Mouse (Mus musculus) midbrain, embryonic 14.5 days (tissue): ENCODE data around the gene Csnk1g2. TPM values are rescaled to one million over a fixed set of nuclear protein-coding genes. Genes with fewer than 3 reads are reported as not detected.
A peak's percentile ranks its signal among the peaks of the same experiment; 100 is the strongest.

Source experiments
- ATAC-seq: fragments of 200-750 bp; cut with Nextera tagmentation; 2 replicates; pipeline ENCODE4 v1.8.0; 2017; ENCODE audit warnings: moderate number of reproducible peaks, moderate library complexity; ENCODE audit not compliant: low FRiP score, low TSS enrichment
- DNase-seq: peaks from one replicate; pipeline ENCODE4 v3.0.0-alpha.2; 2015
- H3K27ac ChIP-seq: fragments of 300-500 bp; sonication (generic); replicated peaks from 2 replicates; pipeline ENCODE4 v1.5.1; 2014; ENCODE audit warnings: mild to moderate bottlenecking, low read depth, low read length, moderate library complexity
- H3K27me3 ChIP-seq: fragments of 300-500 bp; sonication (generic); 2 replicates; pipeline ENCODE4 v1.6.1; 2014; ENCODE audit warnings: low read length, control low read depth, mixed read lengths; ENCODE audit not compliant: control insufficient read depth, insufficient read depth
- H3K36me3 ChIP-seq: fragments of 300-500 bp; sonication (generic); 2 replicates; pipeline ENCODE4 v1.6.1; 2014; ENCODE audit warnings: low read length, control low read depth; ENCODE audit not compliant: control insufficient read depth, insufficient read depth
- H3K4me1 ChIP-seq: fragments of 300-500 bp; sonication (generic); 2 replicates; pipeline ENCODE4 v1.6.1; 2014; ENCODE audit warnings: mild to moderate bottlenecking, antibody characterized with exemption, low read length, control low read depth; ENCODE audit not compliant: control insufficient read depth, insufficient read depth
- H3K4me2 ChIP-seq: fragments of 300-500 bp; sonication (generic); 2 replicates; pipeline ENCODE4 v1.6.1; 2014; ENCODE audit warnings: mild to moderate bottlenecking, low read length, moderate library complexity
- H3K4me3 ChIP-seq: fragments of 300-500 bp; sonication (generic); replicated peaks from 2 replicates; pipeline ENCODE4 v1.5.1; 2014; ENCODE audit warnings: low read depth, low read length
- H3K9ac ChIP-seq: fragments of 300-500 bp; sonication (generic); replicated peaks from 2 replicates; pipeline ENCODE4 v1.6.1; 2014; ENCODE audit warnings: mild to moderate bottlenecking, low read length, moderate library complexity
- H3K9me3 ChIP-seq: fragments of 300-500 bp; sonication (generic); 2 replicates; pipeline ENCODE4 v1.6.1; 2016; ENCODE audit warnings: low read length, control low read depth, mixed read lengths; ENCODE audit not compliant: control insufficient read depth
- WGBS: fragments of 180-500 bp; shearing (Covaris S2); extraction: QIAGEN DNeasy Blood & Tissue Kit; methylation state at CpG from one replicate; pipeline ENCODE4 v1.1.7; 2014; 5-methylcytosine and 5-hydroxymethylcytosine counted together
- polyA plus RNA-seq: library from polyadenylated mRNA; unstranded; fragments of >200 nt; fragmentation: Nextera tagmentation; extraction: Ambion mirVana; gene quantifications from 2 replicates; pipeline ENCODE4 v1.2.1, GENCODE M21; 2014

Gene Csnk1g2
- 74.1 and 98.5 TPM in 2 replicates for polyA plus RNA-seq

- no peaks in the 10 kb centered on the region for H3K36me3 ChIP-seq
- no peak for DNase-seq
- peaks cover 22% of the 10 kb centered on the region for H3K4me1 ChIP-seq
- peak within 1 kb of the TSS; percentile 97 for H3K27ac ChIP-seq
- peak within 1 kb of the TSS; percentile 98 for H3K4me2 ChIP-seq
- WGBS = under 1% methylated on average over 85 of the region's 85 CpGs
- H3K9me3 ChIP-seq = no peaks in the 10 kb centered on the region
- peak within 1 kb of the TSS; percentile 86 for H3K9ac ChIP-seq
- peak within 1 kb of the TSS; percentile 78 for H3K4me3 ChIP-seq
- ATAC-seq = peak; percentile 6
- no peaks in the 10 kb centered on the region for H3K27me3 ChIP-seq
Measured at GRCm38 (mm10) chr10:80622661-80623456, at the start of gene Csnk1g2. Gene Csnk1g2 (plus strand): TSS chr10:80622838.

GRCm38 (mm10) chr10:80573944-80574343 lies 48.7 kb upstream of the Csnk1g2 start:
- 49% methylated on average over 9 of the region's 9 CpGs for WGBS
- H3K36me3 ChIP-seq = 0 out of 2 replicates have a peak, but pooled peaks cover under 1% of the 10 kb centered on the region
- DNase-seq (peak; percentile 40), ATAC-seq (no peak)
- H3K27me3 ChIP-seq = no peaks in the 10 kb centered on the region
- peak overlapping the region; percentile 37; the same call in 1 of the 2 replicates for H3K27ac ChIP-seq
- no peak overlapping the region; the same call in 1 of the 2 replicates for H3K9ac ChIP-seq
- no peak overlapping the region for H3K4me3 ChIP-seq
- H3K4me2 ChIP-seq = no peak overlapping the region
- H3K9me3 ChIP-seq = no peaks in the 10 kb centered on the region
- peaks cover 42% of the 10 kb centered on the region for H3K4me1 ChIP-seq

DNA sequence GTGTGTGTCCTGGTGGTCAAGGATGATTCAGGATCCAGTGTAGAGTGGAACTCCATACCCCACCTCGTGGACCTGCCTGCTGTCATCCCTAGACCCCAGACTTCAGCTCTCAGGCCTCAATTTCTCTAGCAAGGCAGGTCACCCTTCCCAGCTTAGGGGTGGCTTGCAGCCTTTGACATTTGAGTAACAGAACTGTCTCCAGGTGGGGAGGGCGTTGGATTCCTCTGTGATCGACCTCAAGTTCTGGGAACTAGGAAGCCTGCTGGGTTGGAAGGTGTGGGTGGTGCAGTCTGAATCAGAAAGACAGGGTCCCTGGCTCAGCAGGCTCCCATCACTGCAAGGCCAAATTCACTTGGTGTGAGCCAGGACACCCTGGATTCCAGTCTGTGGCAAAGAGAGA lies 47.7 kb upstream of the Csnk1g2 start:
- WGBS = 81% methylated on average over 3 of the region's 3 CpGs
- H3K27ac ChIP-seq = no peak overlapping the region
- no peak for ATAC-seq
- H3K4me1 ChIP-seq = peaks cover 42% of the 10 kb centered on the region
- H3K4me2 ChIP-seq = no peak overlapping the region
- DNase-seq = no peak
- no peak overlapping the region for H3K9ac ChIP-seq
- no peaks in the 10 kb centered on the region for H3K9me3 ChIP-seq
- no peaks in the 10 kb centered on the region for H3K27me3 ChIP-seq
- no peak overlapping the region for H3K4me3 ChIP-seq
- H3K36me3 ChIP-seq = no peaks in the 10 kb centered on the region

DNA sequence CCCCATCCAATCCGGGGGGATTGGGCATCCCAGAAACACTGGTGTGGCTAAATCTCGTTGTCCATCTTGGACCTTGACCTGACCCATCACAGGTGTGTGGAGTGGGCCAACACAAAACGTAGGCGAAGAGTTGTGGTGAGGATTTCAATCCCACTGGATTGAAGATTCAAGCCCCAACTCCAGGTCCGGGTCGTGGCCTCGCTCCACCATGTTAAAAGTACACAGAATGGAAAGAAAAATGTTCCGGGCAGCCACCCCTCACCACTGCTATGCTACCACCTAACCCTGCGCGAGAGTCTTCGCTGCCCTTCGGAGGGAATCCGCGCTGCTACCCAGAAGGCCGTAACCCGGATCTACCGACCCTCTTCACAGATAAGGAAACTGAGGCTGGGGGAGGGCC lies 46.7 kb upstream of the Csnk1g2 start:
- H3K27ac ChIP-seq = no peak overlapping the region
- H3K36me3 ChIP-seq = no peaks in the 10 kb centered on the region
- H3K9ac ChIP-seq = peak overlapping the region; percentile 71
- ATAC-seq = no peak
- WGBS = 16% methylated on average over 17 of the region's 17 CpGs
- H3K4me1 ChIP-seq = peaks cover 36% of the 10 kb centered on the region
- H3K4me3 ChIP-seq = peak overlapping the region; percentile 80
- DNase-seq = no peak
- no peaks in the 10 kb centered on the region for H3K9me3 ChIP-seq
- peak overlapping the region; percentile 91 for H3K4me2 ChIP-seq
- no peaks in the 10 kb centered on the region for H3K27me3 ChIP-seq

DNA sequence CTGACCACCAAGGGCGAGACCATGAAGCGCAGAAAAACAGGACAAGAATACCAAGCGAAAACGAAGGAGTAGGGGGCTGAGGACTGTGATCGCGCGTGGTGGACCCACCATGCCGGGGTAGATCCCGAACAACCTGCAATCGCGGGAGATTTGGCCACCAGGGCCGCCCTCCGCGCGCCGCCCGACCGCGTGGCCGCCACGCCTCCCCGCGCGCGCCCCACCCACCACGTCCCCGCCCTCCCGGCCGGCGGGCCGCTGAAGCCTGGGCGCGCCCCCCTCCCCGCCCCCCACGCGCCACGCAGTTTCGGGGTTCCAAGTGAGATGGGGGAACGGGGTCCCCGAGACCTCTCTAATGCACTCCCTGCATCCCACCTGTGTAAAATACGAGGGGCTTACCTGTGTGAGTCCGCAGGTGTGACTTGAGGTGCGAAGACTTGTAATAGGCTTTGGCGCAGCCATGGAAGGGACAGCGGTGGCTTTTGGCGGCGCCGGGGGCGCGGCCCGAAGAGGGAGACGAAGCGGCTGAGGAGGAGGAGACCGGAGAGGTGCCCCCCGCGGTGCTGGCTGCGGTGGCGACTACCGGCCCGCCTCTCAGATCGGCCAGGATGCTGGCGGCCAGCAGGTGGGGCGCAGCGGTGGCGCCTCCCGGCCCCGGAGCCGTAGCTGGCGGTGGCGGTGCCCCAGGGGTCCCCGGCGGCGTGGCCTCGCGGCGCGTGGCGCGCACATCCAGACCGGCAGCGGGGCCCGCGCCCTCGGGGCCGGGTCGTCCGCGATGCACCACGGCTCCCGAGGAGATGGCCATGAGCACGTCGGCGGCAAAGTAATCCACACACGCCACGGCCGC lies 46.1 kb upstream of the Csnk1g2 start:
- Histone ChIP-seq H3K9ac (peak overlapping the region; percentile 71), H3K4me3 (peak overlapping the region; percentile 80), H3K27me3 (no peaks in the 10 kb centered on the region), H3K9me3 (no peaks in the 10 kb centered on the region), H3K27ac (peak overlapping the region; percentile 81), H3K4me1 (peaks cover 30% of the 10 kb centered on the region), H3K4me2 (peak overlapping the region; percentile 91), H3K36me3 (peaks cover 3% of the 10 kb centered on the region; the same call in 1 of the 2 replicates)
- ATAC-seq (peak; percentile 3; the same call in 1 of the 2 replicates), DNase-seq (peak; percentile 67)
- under 1% methylated on average over 94 of the region's 96 CpGs for WGBS

GRCm38 (mm10) chr10:80577195-80578130 lies 45.2 kb upstream of the Csnk1g2 start, which contains the start of gene Klf16:
Gene Klf16 (minus strand): TSS chr10:80577321.
- WGBS = under 1% methylated on average over 76 of the region's 97 CpGs
- peak; percentile 93 for DNase-seq

DNA sequence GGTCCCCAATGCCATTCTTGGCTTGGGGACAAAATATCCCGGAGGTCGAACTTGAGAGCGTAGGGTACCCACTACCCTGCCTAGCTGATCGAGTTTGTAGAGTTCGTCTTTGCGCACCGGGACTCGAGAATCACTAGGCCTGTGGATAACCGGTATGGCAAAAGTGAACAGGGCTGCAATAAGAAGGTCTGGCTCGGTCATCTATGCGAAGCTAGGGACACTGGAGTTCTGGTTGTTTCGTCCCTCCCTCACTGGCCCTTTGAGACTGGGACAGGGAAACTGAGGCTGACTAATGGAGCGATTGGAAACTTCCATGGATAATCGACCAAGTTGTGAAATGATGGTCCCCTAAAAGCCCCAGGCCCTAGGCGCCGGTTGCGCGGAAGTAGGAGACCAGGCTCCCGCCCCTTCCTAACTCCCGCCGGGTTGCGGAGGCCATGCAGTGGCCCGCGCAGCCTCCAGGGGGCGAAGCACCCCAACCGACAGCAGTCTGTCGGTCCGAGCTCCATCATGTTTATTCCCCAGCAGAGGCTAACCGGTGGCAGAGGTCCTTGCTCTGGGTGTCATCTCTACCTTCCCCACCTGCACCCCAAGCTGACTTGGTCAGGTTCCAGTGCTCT lies 44.4 kb upstream of the Csnk1g2 start:
- Histone ChIP-seq H3K4me2 (peak overlapping the region; percentile 91), H3K4me1 (peaks cover 30% of the 10 kb centered on the region), H3K9ac (peak overlapping the region; percentile 71; the same call in 1 of the 2 replicates), H3K36me3 (peaks cover 4% of the 10 kb centered on the region), H3K9me3 (no peaks in the 10 kb centered on the region), H3K27me3 (no peaks in the 10 kb centered on the region), H3K27ac (peak overlapping the region; percentile 81), H3K4me3 (peak overlapping the region; percentile 80)
- DNase-seq (peak; percentile 79), ATAC-seq (peak; percentile 4; the same call in 1 of the 2 replicates)
- WGBS = under 1% methylated on average over 29 of the region's 29 CpGs

More at GRCm38 (mm10) chr10:80577195-80578130, 45.2 kb upstream of the Csnk1g2 start, which contains the start of gene Klf16:
- Histone ChIP-seq H3K36me3 (peaks cover 3% of the 10 kb centered on the region; the same call in 1 of the 2 replicates), H3K4me2 (peak within 1 kb of the TSS; percentile 91), H3K27ac (peak within 1 kb of the TSS; percentile 81), H3K4me1 (peaks cover 30% of the 10 kb centered on the region), H3K9me3 (no peaks in the 10 kb centered on the region), H3K9ac (peak within 1 kb of the TSS; percentile 71), H3K4me3 (peak within 1 kb of the TSS; percentile 80), H3K27me3 (no peaks in the 10 kb centered on the region)
- ATAC-seq = peak; percentile 83
